Mouse (Mus musculus) hindbrain, embryonic 11.5 days (tissue): ENCODE data around the gene Dcst2. TPM values are rescaled to one million over a fixed set of nuclear protein-coding genes. Genes with fewer than 3 reads are reported as not detected.
A peak's percentile ranks its signal among the peaks of the same experiment; 100 is the strongest.

Experiments used
- ATAC-seq: fragments of 200-750 bp; cut with Nextera tagmentation; 2 replicates; pipeline ENCODE4 v1.8.0; 2017; ENCODE audit warnings: mild to moderate bottlenecking, moderate TSS enrichment, moderate library complexity; ENCODE audit not compliant: low FRiP score
- DNase-seq: peaks from one replicate; pipeline ENCODE4 v3.0.0-alpha.2; 2015; ENCODE audit warnings: low spot score
- H3K27ac ChIP-seq: fragments of 300-500 bp; sonication (generic); 2 replicates; pipeline ENCODE4 v1.5.1; 2014; ENCODE audit warnings: mild to moderate bottlenecking, low read depth, low read length
- H3K27me3 ChIP-seq: fragments of 300-500 bp; sonication (generic); 2 replicates; pipeline ENCODE4 v1.6.1; 2014; ENCODE audit warnings: mild to moderate bottlenecking, low read length, moderate library complexity, mixed read lengths; ENCODE audit not compliant: control insufficient read depth, insufficient read depth
- H3K36me3 ChIP-seq: fragments of 300-500 bp; sonication (generic); 2 replicates; pipeline ENCODE4 v1.6.1; 2014; ENCODE audit warnings: mild to moderate bottlenecking, low read length, moderate library complexity, mixed read lengths; ENCODE audit not compliant: control insufficient read depth, insufficient read depth
- H3K4me1 ChIP-seq: fragments of 300-500 bp; sonication (generic); replicated peaks from 2 replicates; pipeline ENCODE4 v1.6.1; 2014; ENCODE audit warnings: low read length, mixed read lengths; ENCODE audit not compliant: control insufficient read depth, insufficient read depth
- H3K4me2 ChIP-seq: fragments of 300-500 bp; sonication (generic); replicated peaks from 2 replicates; pipeline ENCODE4 v1.6.1; 2014; ENCODE audit warnings: mild to moderate bottlenecking, low read depth, low read length
- H3K4me3 ChIP-seq: fragments of 300-500 bp; sonication (generic); 2 replicates; pipeline ENCODE4 v1.5.1; 2014; ENCODE audit warnings: low read depth, low read length
- H3K9ac ChIP-seq: fragments of 300-500 bp; sonication (generic); 2 replicates; pipeline ENCODE4 v1.6.1; 2014; ENCODE audit warnings: low read depth, low read length
- H3K9me3 ChIP-seq: fragments of 300-500 bp; sonication (generic); 2 replicates; pipeline ENCODE4 v1.6.1; 2016; ENCODE audit warnings: low read length; ENCODE audit not compliant: control insufficient read depth
- WGBS: fragments of 180-500 bp; shearing (Covaris S2); extraction: QIAGEN DNeasy Blood & Tissue Kit; methylation state at CpG from one replicate; pipeline ENCODE4 v1.1.7; 2014; 5-methylcytosine and 5-hydroxymethylcytosine counted together
- polyA plus RNA-seq: library from polyadenylated mRNA; unstranded; fragments of >200 nt; fragmentation: Nextera tagmentation; extraction: Ambion mirVana; gene quantifications from 2 replicates; pipeline ENCODE4 v1.2.1, GENCODE M21; 2014

The Dcst2 gene
- polyA plus RNA-seq, 1 experiment from 2014 or later, result 0.14 TPM

GRCm38 (mm10) chr3:89417840-89418169 is 56.0 kb downstream of the Dcst2 start:
- Histone ChIP-seq H3K27ac (peak overlapping the region; percentile 58), H3K4me1 (peaks cover 9% of the 10 kb centered on the region; the same call in 1 of the 2 replicates), H3K27me3 (no peaks in the 10 kb centered on the region), H3K36me3 (0 out of 2 replicates have a peak, but pooled peaks cover 3% of the 10 kb centered on the region), H3K4me2 (peak overlapping the region; percentile 87), H3K9me3 (no peaks in the 10 kb centered on the region), H3K4me3 (peak overlapping the region; percentile 61), H3K9ac (peak overlapping the region; percentile 46)
- peak; percentile 53 for ATAC-seq
- under 1% methylated on average over 20 of the region's 20 CpGs for WGBS
- no peak for DNase-seq

GRCm38 (mm10) chr3:89418170-89418860 is 56.5 kb downstream of the Dcst2 start, which contains the start of the genes Cks1b and Shc1:
Cks1b (minus strand) TSS chr3:89418383.
Shc1 (plus strand) TSS chr3:89418443.
- H3K36me3 ChIP-seq, result 0 out of 2 replicates have a peak, but pooled peaks cover 3% of the 10 kb centered on the region
- H3K4me3 ChIP-seq, result peak within 1 kb of the TSS; percentile 61
- H3K9ac ChIP-seq, result peak within 1 kb of the TSS; percentile 61
- DNase-seq (peak; percentile 93), ATAC-seq (peak; percentile 97)
- peaks cover 9% of the 10 kb centered on the region; the same call in 1 of the 2 replicates for H3K4me1 ChIP-seq
- no peaks in the 10 kb centered on the region for H3K9me3 ChIP-seq
- under 1% methylated on average over 39 of the region's 39 CpGs for WGBS
- H3K4me2 ChIP-seq, result peak within 1 kb of the TSS; percentile 87
- H3K27me3 ChIP-seq, result no peaks in the 10 kb centered on the region
- H3K27ac ChIP-seq, result peak within 1 kb of the TSS; percentile 85

GRCm38 (mm10) chr3:89418861-89419250 is 57.1 kb downstream of the Dcst2 start:
- peak; percentile 31 for ATAC-seq

GRCm38 (mm10) chr3:89419571-89419970 is 57.8 kb downstream of the Dcst2 start:
- peak overlapping the region; percentile 85 for H3K27ac ChIP-seq
- WGBS, result 3% methylated on average over 9 of the region's 9 CpGs

More at GRCm38 (mm10) chr3:89418861-89419250, 57.1 kb downstream of the Dcst2 start:
- WGBS, result under 1% methylated on average over 16 of the region's 16 CpGs
- peak overlapping the region; percentile 61 for H3K4me3 ChIP-seq
- H3K4me2 ChIP-seq, result peak overlapping the region; percentile 87
- no peaks in the 10 kb centered on the region for H3K9me3 ChIP-seq
- H3K4me1 ChIP-seq, result peaks cover 9% of the 10 kb centered on the region; the same call in 1 of the 2 replicates
- 0 out of 2 replicates have a peak, but pooled peaks cover 3% of the 10 kb centered on the region for H3K36me3 ChIP-seq
- peak overlapping the region; percentile 85 for H3K27ac ChIP-seq
- peak; percentile 82 for DNase-seq
- peak overlapping the region; percentile 61 for H3K9ac ChIP-seq
- no peaks in the 10 kb centered on the region for H3K27me3 ChIP-seq

GRCm38 (mm10) chr3:89419981-89420380 is 58.2 kb downstream of the Dcst2 start:
- 31% methylated on average over 3 of the region's 3 CpGs for WGBS
- H3K4me1 ChIP-seq, result peaks cover 9% of the 10 kb centered on the region; the same call in 1 of the 2 replicates
- no peak for ATAC-seq

More at GRCm38 (mm10) chr3:89419571-89419970, 57.8 kb downstream of the Dcst2 start:
- Histone ChIP-seq H3K4me1 (peaks cover 9% of the 10 kb centered on the region; the same call in 1 of the 2 replicates), H3K36me3 (0 out of 2 replicates have a peak, but pooled peaks cover 3% of the 10 kb centered on the region), H3K9me3 (no peaks in the 10 kb centered on the region), H3K27me3 (no peaks in the 10 kb centered on the region), H3K4me2 (peak overlapping the region; percentile 87), H3K4me3 (peak overlapping the region; percentile 61), H3K9ac (peak overlapping the region; percentile 61)
- no peak for ATAC-seq
- DNase-seq, result peak; percentile 31

GRCm38 (mm10) chr3:89420421-89420820 is 58.6 kb downstream of the Dcst2 start:
- no peak for ATAC-seq
- H3K4me1 ChIP-seq, result peaks cover 9% of the 10 kb centered on the region; the same call in 1 of the 2 replicates

More at GRCm38 (mm10) chr3:89419981-89420380, 58.2 kb downstream of the Dcst2 start:
- Histone ChIP-seq H3K9ac (peak overlapping the region; percentile 61; the same call in 1 of the 2 replicates), H3K4me2 (peak overlapping the region; percentile 87), H3K27ac (peak overlapping the region; percentile 58; the same call in 1 of the 2 replicates), H3K27me3 (no peaks in the 10 kb centered on the region), H3K9me3 (no peaks in the 10 kb centered on the region), H3K4me3 (peak overlapping the region; percentile 61), H3K36me3 (0 out of 2 replicates have a peak, but pooled peaks cover under 1% of the 10 kb centered on the region)
- no peak for DNase-seq

GRCm38 (mm10) chr3:89421002-89421774 is 59.4 kb downstream of the Dcst2 start:
- H3K27me3 ChIP-seq, result no peaks in the 10 kb centered on the region
- H3K4me1 ChIP-seq, result peaks cover 9% of the 10 kb centered on the region; the same call in 1 of the 2 replicates
- H3K36me3 ChIP-seq, result no peaks in the 10 kb centered on the region
- WGBS, result 3% methylated on average over 11 of the region's 11 CpGs
- ATAC-seq (peak; percentile 41), DNase-seq (peak; percentile 65)
- no peaks in the 10 kb centered on the region for H3K9me3 ChIP-seq
- H3K4me2 ChIP-seq, result peak overlapping the region; percentile 56
- peak overlapping the region; percentile 41 for H3K4me3 ChIP-seq
- H3K9ac ChIP-seq, result peak overlapping the region; percentile 58
- peak overlapping the region; percentile 65; the same call in 1 of the 2 replicates for H3K27ac ChIP-seq

More at GRCm38 (mm10) chr3:89420421-89420820, 58.6 kb downstream of the Dcst2 start:
- Histone ChIP-seq H3K27ac (peak overlapping the region; percentile 44; the same call in 1 of the 2 replicates), H3K4me2 (no peak overlapping the region), H3K9ac (no peak overlapping the region), H3K36me3 (no peaks in the 10 kb centered on the region), H3K4me3 (no peak overlapping the region), H3K9me3 (no peaks in the 10 kb centered on the region), H3K27me3 (no peaks in the 10 kb centered on the region)
- WGBS, result 60% methylated on average over 2 of the region's 2 CpGs
- DNase-seq, result no peak

GRCm38 (mm10) chr3:89421810-89422473 is 60.2 kb downstream of the Dcst2 start:
- H3K4me2 ChIP-seq, result peak overlapping the region; percentile 56
- peak overlapping the region; percentile 41 for H3K4me3 ChIP-seq
- no peaks in the 10 kb centered on the region for H3K36me3 ChIP-seq
- WGBS, result 5% methylated on average over 21 of the region's 22 CpGs
- no peaks in the 10 kb centered on the region for H3K27me3 ChIP-seq
- ATAC-seq, result no peak
- H3K9me3 ChIP-seq, result no peaks in the 10 kb centered on the region
- peak overlapping the region; percentile 65 for H3K27ac ChIP-seq
- peak overlapping the region; percentile 58 for H3K9ac ChIP-seq
- H3K4me1 ChIP-seq, result peaks cover 9% of the 10 kb centered on the region; the same call in 1 of the 2 replicates
- peak; percentile 18 for DNase-seq
